14 mouse cellular contexts compared by ENCODE assay signal in genomic region chr4:86739308-86739993, GRCm38 (mm10). TPM values are rescaled to one million over a fixed set of nuclear protein-coding genes. Genes with fewer than 3 reads are reported as not detected.
A peak's percentile ranks its signal among the peaks of the same experiment; 100 is the strongest.
DNase-seq lines count a peak whose midpoint lies in the region; ATAC-seq lines count a peak whose summit lies in the region.
"Had no signal": no experiment of that assay in that cellular context is flagged by ENCODE, and none has a peak within 500 bp of the region (broad histone marks: within the 10 kb centered on the region; RNA-seq: fewer than 3 reads in every experiment).

No protein-coding gene starts in this region.

- peak; percentile 25 for DNase-seq in heart, postnatal 4 days
- no peak for DNase-seq in heart, adult 11 months
- DNase-seq in c-Kit-positive CD71-positive TER-119-negative erythroid progenitor cells, embryonic 14.5 days (ENCODE audit: low read depth) = peak; percentile 54
- peak; percentile 67 for DNase-seq in liver
- DNase-seq in layer of hippocampus, adult 9-10 months (ENCODE audit: low spot score) = no peak
- no peak for DNase-seq in frontal cortex, postnatal 10 days (ENCODE audit: low spot score in 2 of 2)
- DNase-seq: adrenal gland, postnatal 36 days; cerebellum, postnatal 14 days; forebrain, postnatal 0 days; kidney, adult 2 months; lung, postnatal 10 days; retina, postnatal 1 day; spleen, adult 18-20 months had no signal

- ATAC-seq in megakaryocyte progenitor cell, adult 5-6 weeks (replicated peaks; ENCODE audit: poor library complexity) = peak; percentile 99
- ATAC-seq: forebrain, postnatal 0 days had no signal

RNA-seq across cellular contexts. Expression of gene Dennd4c, which starts 8.9 kb away (rescaled TPM):
- total RNA-seq in heart, postnatal 4 days (2021) = 10 to 100 TPM; 26.2 to 33.0 TPM
- total RNA-seq in megakaryocyte progenitor cell, adult 5-6 weeks (2015) = 34.7 and 39.4 TPM in 2 replicates
- 18.9 and 28.7 TPM in 2 replicates for total RNA-seq in megakaryocyte progenitor cell, adult 5-6 weeks (2017)

Comparison
In these comparisons a context has a peak if more than half of its experiments do, and no peak if none do; other contexts are left out.
1. DNase-seq: peak in heart, postnatal 4 days (single experiment), c-Kit-positive CD71-positive TER-119-negative erythroid progenitor cells, embryonic 14.5 days (single experiment) and liver (single experiment); none in heart, adult 11 months (single experiment), layer of hippocampus, adult 9-10 months (single experiment) and frontal cortex, postnatal 10 days (0 of 2).